Mouse (Mus musculus) lung, adult 2 months (tissue): ENCODE results near the gene Ly6g5c.

Experiments
- CTCF ChIP-seq: fragments of 200-500 bp; IDR thresholded peaks from 2 replicates; pipeline ENCODE4 v1.5.1; 2011; ENCODE audit warnings: mild to moderate bottlenecking, low read length, control low read depth; ENCODE audit not compliant: insufficient read depth
- POLR2A ChIP-seq: fragments of 200-500 bp; IDR thresholded peaks from 2 replicates; pipeline ENCODE4 v1.6.1; 2011; ENCODE audit warnings: low read depth, mild to moderate bottlenecking, control low read depth, low read length, borderline replicate concordance; ENCODE audit errors: extremely low read depth

GRCm38 (mm10) chr17:35147348-35147747 lies 39.3 kb downstream of the Ly6g5c start:
- no peak for TF ChIP-seq CTCF
- TF ChIP-seq POLR2A = no peak
